Mouse (Mus musculus): ENCODE measurements at regions not wholly inside any gene's neighbourhood (a gene's known extent, or its start where the extent isn't known, plus 50 kb on each side); places are given as distances from the start of the nearest gene placed in this dataset.

DNA sequence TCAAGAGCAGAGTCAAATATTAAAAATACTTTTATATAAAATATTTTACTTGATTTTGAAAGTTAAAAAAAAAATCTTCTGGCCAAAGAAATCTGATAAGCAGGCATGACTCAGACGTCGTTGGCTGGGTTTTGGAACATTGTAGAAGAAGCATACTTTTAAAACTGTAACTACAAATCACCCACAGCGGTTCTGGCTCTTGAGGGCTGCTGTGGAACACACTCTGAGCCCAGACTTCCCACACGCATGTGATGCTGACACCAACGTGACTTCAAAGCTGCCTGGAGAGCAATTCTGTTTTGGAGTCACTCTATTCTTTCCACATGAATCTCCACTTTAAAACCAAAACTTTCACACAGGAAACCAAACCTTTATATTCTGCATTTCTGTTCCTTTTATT is 1649.2 kb downstream of the Efnb2 start:
- WGBS: 60% methylated on average over 5 of the region's 5 CpGs
- DNase-seq (ENCODE audit: low spot score): no peak
- no peaks in the 10 kb centered on the region for H3K36me3 ChIP-seq (replicated peaks; ENCODE audit: control insufficient read depth, insufficient read depth, low read length)

DNA sequence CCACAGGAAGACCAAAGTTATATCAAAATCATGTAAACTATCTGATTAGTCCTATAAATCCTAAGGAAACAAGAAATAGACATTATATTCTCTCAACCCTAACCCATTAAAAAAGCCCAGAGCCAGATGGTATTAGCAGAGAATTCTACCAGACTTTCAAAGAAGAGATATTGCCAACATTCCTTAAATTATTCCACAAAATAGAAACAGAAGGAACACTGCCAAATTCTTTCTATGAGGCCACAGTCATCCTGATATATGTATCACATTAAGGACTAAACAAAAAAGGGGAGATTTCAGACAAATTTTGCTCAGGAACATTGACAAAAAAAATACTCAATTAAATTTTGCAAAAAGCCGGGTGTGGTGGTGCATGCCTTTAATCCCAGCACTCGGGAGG is 1669.5 kb downstream of the Efnb2 start:
- Histone ChIP-seq H3K27ac (ENCODE audit: low read depth) (no peak overlapping the region), H3K4me3 (ENCODE audit: low read depth, low read length) (no peak overlapping the region), H3K27me3 (ENCODE audit: control insufficient read depth, insufficient read depth, low read length) (no peaks in the 10 kb centered on the region), H3K36me3 (replicated peaks; ENCODE audit: control insufficient read depth, insufficient read depth, low read length) (no peaks in the 10 kb centered on the region), H3K9me3 (replicated peaks; ENCODE audit: control insufficient read depth, low read length) (no peaks in the 10 kb centered on the region), H3K4me2 (ENCODE audit: low read depth, low read length) (no peak overlapping the region), H3K4me1 (ENCODE audit: control insufficient read depth, insufficient read depth) (no peaks in the 10 kb centered on the region), H3K9ac (replicated peaks; ENCODE audit: low read depth, low read length) (no peak overlapping the region)
- ATAC-seq (ENCODE audit: insufficient read depth, low read depth): no peak
- DNase-seq (ENCODE audit: low spot score): no peak
- WGBS: 63% methylated on average over 2 of the region's 2 CpGs
- no peak for TF ChIP-seq CTCF (IDR thresholded peaks at IDR 0.05; ENCODE audit: low read depth)
- no peak for TF ChIP-seq EP300 (IDR thresholded peaks at IDR 0.05; ENCODE audit: low read depth)

More for the DNA sequence above, 1649.2 kb downstream of the Efnb2 start:
- no peak overlapping the region for H3K9ac ChIP-seq (replicated peaks; ENCODE audit: low read depth, low read length)
- no peak for ATAC-seq (ENCODE audit: insufficient read depth, low read depth)
- no peaks in the 10 kb centered on the region for H3K27me3 ChIP-seq (ENCODE audit: control insufficient read depth, insufficient read depth, low read length)
- no peak overlapping the region for H3K4me3 ChIP-seq (ENCODE audit: low read depth, low read length)
- no peak overlapping the region for H3K27ac ChIP-seq (ENCODE audit: low read depth)
- H3K4me1 ChIP-seq (ENCODE audit: control insufficient read depth, insufficient read depth): no peaks in the 10 kb centered on the region
- no peak overlapping the region for H3K4me2 ChIP-seq (ENCODE audit: low read depth, low read length)
- TF ChIP-seq EP300 (IDR thresholded peaks at IDR 0.05; ENCODE audit: low read depth): no peak
- no peak for TF ChIP-seq CTCF (IDR thresholded peaks at IDR 0.05; ENCODE audit: low read depth)
- no peaks in the 10 kb centered on the region for H3K9me3 ChIP-seq (replicated peaks; ENCODE audit: control insufficient read depth, low read length)

GRCm38 (mm10) chr8:6989359-6990095 is 1671.5 kb downstream of the Efnb2 start:
- no peak overlapping the region for H3K27ac ChIP-seq (ENCODE audit: low read depth)
- TF ChIP-seq CTCF (IDR thresholded peaks at IDR 0.05; ENCODE audit: low read depth): no peak
- TF ChIP-seq EP300 (IDR thresholded peaks at IDR 0.05; ENCODE audit: low read depth): no peak
- H3K9ac ChIP-seq (replicated peaks; ENCODE audit: low read depth, low read length): no peak overlapping the region
- no peak overlapping the region for H3K4me3 ChIP-seq (ENCODE audit: low read depth, low read length)
- WGBS: 66% methylated on average over 3 of the region's 3 CpGs
- DNase-seq (ENCODE audit: low spot score): no peak
- no peaks in the 10 kb centered on the region for H3K36me3 ChIP-seq (replicated peaks; ENCODE audit: control insufficient read depth, insufficient read depth, low read length)
- H3K9me3 ChIP-seq (replicated peaks; ENCODE audit: control insufficient read depth, low read length): no peaks in the 10 kb centered on the region
- no peak overlapping the region for H3K4me2 ChIP-seq (ENCODE audit: low read depth, low read length)
- no peaks in the 10 kb centered on the region for H3K27me3 ChIP-seq (ENCODE audit: control insufficient read depth, insufficient read depth, low read length)
- ATAC-seq (ENCODE audit: insufficient read depth, low read depth): no peak
- no peaks in the 10 kb centered on the region for H3K4me1 ChIP-seq (ENCODE audit: control insufficient read depth, insufficient read depth)

DNA sequence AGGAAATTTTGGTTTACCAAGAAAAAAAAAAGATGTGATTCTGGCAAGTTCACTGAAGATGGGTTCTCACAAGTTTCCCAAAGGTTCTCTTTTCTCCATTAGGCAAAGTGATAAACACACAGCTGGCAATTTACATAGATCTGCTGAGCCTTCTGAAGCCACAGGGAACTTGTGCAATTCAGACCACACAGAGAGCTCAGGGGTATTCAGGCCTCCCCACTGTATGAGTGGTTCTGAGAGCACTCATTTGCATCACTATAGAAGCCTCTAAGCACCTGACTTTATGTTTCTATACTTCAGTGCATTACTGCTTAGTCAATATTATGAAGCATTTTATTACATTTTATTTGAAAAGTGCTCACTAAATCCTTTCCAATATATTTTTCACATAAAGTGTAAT is 1687.1 kb downstream of the Efnb2 start:
- Histone ChIP-seq H3K36me3 (replicated peaks; ENCODE audit: control insufficient read depth, insufficient read depth, low read length) (no peaks in the 10 kb centered on the region), H3K9ac (replicated peaks; ENCODE audit: low read depth, low read length) (no peak overlapping the region), H3K4me3 (ENCODE audit: low read depth, low read length) (no peak overlapping the region), H3K27me3 (ENCODE audit: control insufficient read depth, insufficient read depth, low read length) (no peaks in the 10 kb centered on the region), H3K4me1 (ENCODE audit: control insufficient read depth, insufficient read depth) (no peaks in the 10 kb centered on the region), H3K27ac (ENCODE audit: low read depth) (no peak overlapping the region), H3K9me3 (replicated peaks; ENCODE audit: control insufficient read depth, low read length) (no peaks in the 10 kb centered on the region), H3K4me2 (ENCODE audit: low read depth, low read length) (no peak overlapping the region)
- TF ChIP-seq EP300 (IDR thresholded peaks at IDR 0.05; ENCODE audit: low read depth) (no peak), CTCF (IDR thresholded peaks at IDR 0.05; ENCODE audit: low read depth) (no peak)
- no peak for ATAC-seq (ENCODE audit: insufficient read depth, low read depth)
- DNase-seq (ENCODE audit: low spot score): no peak

- ATAC-seq (ENCODE audit: insufficient read depth, low read depth): no peak
- Histone ChIP-seq H3K27me3 (ENCODE audit: control insufficient read depth, insufficient read depth, low read length) (no peaks in the 10 kb centered on the region), H3K9ac (replicated peaks; ENCODE audit: low read depth, low read length) (no peak overlapping the region), H3K27ac (ENCODE audit: low read depth) (no peak overlapping the region), H3K4me3 (ENCODE audit: low read depth, low read length) (no peak overlapping the region), H3K36me3 (replicated peaks; ENCODE audit: control insufficient read depth, insufficient read depth, low read length) (no peaks in the 10 kb centered on the region), H3K4me1 (ENCODE audit: control insufficient read depth, insufficient read depth) (no peaks in the 10 kb centered on the region), H3K4me2 (ENCODE audit: low read depth, low read length) (no peak overlapping the region), H3K9me3 (replicated peaks; ENCODE audit: control insufficient read depth, low read length) (no peaks in the 10 kb centered on the region)
- TF ChIP-seq EP300 (IDR thresholded peaks at IDR 0.05; ENCODE audit: low read depth): no peak
- TF ChIP-seq CTCF (IDR thresholded peaks at IDR 0.05; ENCODE audit: low read depth): no peak
- DNase-seq (ENCODE audit: low spot score): no peak
- WGBS: 69% methylated on average over 4 of the region's 4 CpGs
Observed at GRCm38 (mm10) chr8:6963006-6963799, 1697.8 kb downstream of the Efnb2 start.

Measured in heart, postnatal 0 days (tissue).